Mouse (Mus musculus) MEL (cell line): ENCODE measurements at regions not wholly inside any gene's neighbourhood (a gene's known extent, or its start where the extent isn't known, plus 50 kb on each side); places are given as distances from the start of the nearest gene placed in this dataset.
"Not testable (repeated sequence)": the region's sequence is repeated elsewhere in the genome, so short reads cannot be mapped to it uniquely, and the experiment has no call there.

Experiments used
- CTCF ChIP-seq, 3 experiments: IDR thresholded peaks in 2 of 3; conservative IDR thresholded peaks in 1 of 3; 2 replicates each; pipeline ENCODE4 v1.5.1; 2011 to 2012; ENCODE audit warnings: low read length in 3 of 3, low read depth in 2 of 3, mild to moderate bottlenecking in 2 of 3, improper control_type of control experiment in 1 of 3, inconsistent platforms in 1 of 3, mixed read lengths in 1 of 3, moderate library complexity in 1 of 3; ENCODE audit not compliant: control insufficient read depth in 1 of 3, insufficient read depth in 1 of 3, poor library complexity in 1 of 3, severe bottlenecking in 1 of 3
- EP300 ChIP-seq, 2 experiments: IDR thresholded peaks; 2 replicates each; pipeline ENCODE4 v1.6.1; 2011; ENCODE audit warnings: improper control_type of control experiment in 2 of 2, low read length in 2 of 2, low read depth in 1 of 2, mild to moderate bottlenecking in 1 of 2
- GABPA ChIP-seq: IDR thresholded peaks from 2 replicates; pipeline ENCODE4 v1.6.1; 2012; ENCODE audit warnings: low read depth, mild to moderate bottlenecking, inconsistent platforms, low read length, improper control_type of control experiment, moderate library complexity
- MAFK ChIP-seq: IDR thresholded peaks from 2 replicates; pipeline ENCODE4 v1.6.1; 2011; ENCODE audit warnings: low read depth, mild to moderate bottlenecking, low read length, improper control_type of control experiment, borderline replicate concordance
- MAX ChIP-seq: IDR thresholded peaks from 2 replicates; pipeline ENCODE4 v1.6.1; 2011; ENCODE audit warnings: low read length, improper control_type of control experiment
- MEF2A ChIP-seq: IDR thresholded peaks from 2 replicates; pipeline ENCODE4 v1.6.1; 2014; ENCODE audit warnings: low read depth, mild to moderate bottlenecking, inconsistent platforms, low read length, improper control_type of control experiment; ENCODE audit not compliant: poor library complexity, insufficient replicate concordance, severe bottlenecking; ENCODE audit errors: extremely low read depth
- MYC ChIP-seq: IDR thresholded peaks from 2 replicates; pipeline ENCODE4 v1.6.1; 2011; ENCODE audit warnings: low read depth, mild to moderate bottlenecking, low read length, improper control_type of control experiment, moderate library complexity
- POLR2A ChIP-seq, 2 experiments: IDR thresholded peaks; 2 replicates each; pipeline ENCODE4 v1.6.1; 2011 to 2012; ENCODE audit warnings: low read length in 2 of 2, mild to moderate bottlenecking in 2 of 2, control low read depth in 1 of 2, improper control_type of control experiment in 1 of 2, low read depth in 1 of 2, moderate library complexity in 1 of 2; ENCODE audit not compliant: control insufficient read depth in 1 of 2, insufficient read depth in 1 of 2, poor library complexity in 1 of 2
- POLR2AphosphoS2 ChIP-seq: IDR thresholded peaks from 2 replicates; pipeline ENCODE4 v1.6.1; 2011; ENCODE audit warnings: low read length, improper control_type of control experiment
- POLR2AphosphoS5 ChIP-seq: IDR thresholded peaks from 2 replicates; pipeline ENCODE4 v1.6.1; 2012; ENCODE audit warnings: low read depth, borderline replicate concordance, mild to moderate bottlenecking, inconsistent platforms, low read length, moderate library complexity, mixed read lengths
- TAL1 ChIP-seq: IDR thresholded peaks from 2 replicates; pipeline ENCODE4 v1.6.1; 2012; ENCODE audit warnings: mild to moderate bottlenecking, inconsistent platforms, low read length, moderate library complexity, mixed read lengths
- USF1 ChIP-seq: IDR thresholded peaks from 2 replicates; pipeline ENCODE4 v1.6.1; 2014; ENCODE audit warnings: low read depth, mild to moderate bottlenecking, inconsistent platforms, low read length, improper control_type of control experiment, moderate library complexity
- ZKSCAN1 ChIP-seq: IDR thresholded peaks from 2 replicates; pipeline ENCODE4 v1.6.1; 2012; ENCODE audit warnings: low read depth, mild to moderate bottlenecking, inconsistent platforms, low read length, improper control_type of control experiment, moderate library complexity

DNA sequence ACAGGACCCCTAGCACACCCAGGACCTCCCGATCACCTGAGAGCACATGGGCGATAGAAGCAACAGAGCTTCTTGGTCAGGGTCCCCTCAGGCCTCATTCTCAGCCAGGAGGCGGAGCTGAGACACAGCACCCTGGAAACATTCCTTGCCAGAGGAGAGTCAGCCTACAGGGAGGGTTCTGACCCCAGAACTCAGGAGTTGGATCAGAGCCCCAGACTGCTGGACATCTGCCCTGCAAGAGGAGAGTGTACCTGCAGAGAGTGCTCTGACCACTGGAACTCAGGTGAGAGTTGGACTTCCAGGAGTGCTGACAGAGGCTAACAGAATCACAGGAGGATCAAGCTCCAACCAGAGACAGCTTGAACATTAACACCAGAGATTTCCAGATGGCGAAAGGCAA lies 76.1 kb downstream of the Gpr85 start:
- not testable (repeated sequence) for TF ChIP-seq POLR2A (IDR thresholded peaks at IDR 0.05; ENCODE audit: control insufficient read depth in 1 of 2, insufficient read depth in 1 of 2, low read depth in 1 of 2, low read length in 2 of 2, poor library complexity in 1 of 2); CTCF (IDR thresholded peaks at IDR 0.05 in 2 of 3, conservative IDR thresholded peaks at IDR 0.05 in 1 of 3; ENCODE audit: control insufficient read depth in 1 of 3, insufficient read depth in 1 of 3, low read depth in 2 of 3, low read length in 3 of 3, poor library complexity in 1 of 3, severe bottlenecking in 1 of 3); TAL1; EP300 (IDR thresholded peaks at IDR 0.05; ENCODE audit: low read depth in 1 of 2, low read length in 2 of 2); MAFK; MAX; USF1; MEF2A; GABPA; POLR2AphosphoS5; POLR2AphosphoS2; ZKSCAN1; MYC
